Mouse (Mus musculus) CH12F3 (cell line): ENCODE measurements around the gene Gpr156.

Experiments
- in situ Hi-C: fragments of 300-500 bp; cut with MboI; formaldehyde crosslinking; loops from 2 replicates; pipeline ENCODE4 v1.14.3; 2020; ENCODE audit warnings: low sequenced_read_pairs

Gene Gpr156

GRCm38 (mm10) chr16:38042160-38042559, 125.9 kb downstream of the Gpr156 start:
- in situ Hi-C loops = no loop called here

GRCm38 (mm10) chr16:38044551-38044950, 128.3 kb downstream of the Gpr156 start:
- in situ Hi-C loops = no loop called here

GRCm38 (mm10) chr16:38047781-38048558, 131.7 kb downstream of the Gpr156 start:
- in situ Hi-C loops = no loop called here
